Mouse (Mus musculus): Measurements from ENCODE around the gene Vps8.

- TF ChIP-seq POLR2A (IDR thresholded peaks at IDR 0.05; ENCODE audit: insufficient read length, low read depth): no peak
- TF ChIP-seq USF1 (IDR thresholded peaks at IDR 0.05; ENCODE audit: low read depth): no peak
- TF ChIP-seq TCF12 (IDR thresholded peaks at IDR 0.05; ENCODE audit: insufficient read depth, poor library complexity, severe bottlenecking): no peak
- TF ChIP-seq MAX (IDR thresholded peaks at IDR 0.05; ENCODE audit: low read depth): no peak
- TF ChIP-seq E2F4 (IDR thresholded peaks at IDR 0.05; ENCODE audit: insufficient read depth): no peak
- TF ChIP-seq MYOG (IDR thresholded peaks at IDR 0.05; ENCODE audit: control insufficient read depth in 1 of 3, insufficient read depth in 1 of 3, insufficient read length in 2 of 3, low read depth in 2 of 3): no peak
These were observed 30.8 kb upstream of the Vps8 start for GRCm38 (mm10) chr16:21392099-21392498.
